Mouse (Mus musculus): ENCODE results near the gene Brd4.

DNA sequence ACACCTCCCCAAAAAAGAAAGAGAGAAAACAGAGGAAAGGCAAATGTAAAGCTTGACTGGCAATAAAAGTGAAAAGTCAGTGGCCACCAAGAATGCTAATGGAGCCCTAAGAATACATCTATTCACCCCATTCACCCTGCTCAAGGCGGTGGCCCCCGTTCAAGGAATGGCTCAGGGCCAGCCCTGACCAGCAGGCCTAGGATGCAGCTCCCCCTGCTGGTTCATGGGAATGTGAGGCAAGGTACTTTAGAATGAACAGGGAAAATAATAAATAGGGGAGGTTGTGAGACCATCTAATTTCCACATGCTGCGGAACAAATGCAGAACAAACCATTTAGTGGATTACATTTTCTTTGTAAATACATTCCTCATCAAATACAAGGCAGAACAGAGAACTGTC, 74.8 kb downstream of the Brd4 start:
- peak; percentile 73; the same call in 1 of the 2 replicates for TF ChIP-seq CTCF (IDR thresholded peaks at IDR 0.05; ENCODE audit: extremely low read depth, insufficient read length, insufficient replicate concordance, low read depth, low read length)
- no peak for TF ChIP-seq POLR2A (IDR thresholded peaks at IDR 0.05; ENCODE audit: low read depth, low read length)
